Mouse (Mus musculus): Measurements from ENCODE around the gene Nfya. TPM values are rescaled to one million over a fixed set of nuclear protein-coding genes. Genes with fewer than 3 reads are reported as not detected.

Nfya gene
- total and polyA plus RNA-seq, 3 experiments, result 22.5 to 203 (median 41.1) TPM

DNA sequence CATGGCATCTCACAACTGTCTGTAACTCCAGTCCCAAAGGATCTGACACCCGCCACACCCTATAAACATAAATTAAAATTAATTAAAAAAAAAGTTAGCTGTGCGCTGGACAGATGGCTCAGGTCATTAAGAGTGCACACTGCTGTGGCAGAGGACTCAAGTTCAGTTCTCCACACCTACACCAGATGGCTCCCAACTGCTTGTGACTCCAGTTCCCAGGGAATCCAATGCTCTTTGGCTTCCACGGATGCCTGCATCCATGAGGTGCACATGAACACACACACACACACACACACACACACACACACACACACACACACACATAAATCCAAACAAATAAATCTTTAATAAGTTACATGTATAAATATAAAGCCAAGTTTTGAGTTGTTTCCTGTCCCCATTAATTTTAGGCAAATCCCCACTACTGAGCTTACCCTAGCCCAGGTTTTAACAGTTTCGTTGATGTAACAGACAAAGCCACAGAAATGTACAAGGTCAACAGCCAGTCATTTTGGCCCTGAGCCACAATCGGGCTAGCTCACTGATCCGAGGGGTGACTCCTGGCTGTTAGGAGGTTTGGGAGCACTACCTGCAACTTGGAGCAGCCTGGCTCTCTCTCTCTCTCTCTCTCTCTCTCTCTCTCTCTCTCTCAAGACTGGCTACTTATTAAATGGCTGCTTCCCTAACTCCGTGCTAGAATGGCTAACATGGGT lies 33.2 kb upstream of the Nfya start:
- Histone ChIP-seq H3K4me3 (ENCODE audit: low read depth, low read length) (no peak overlapping the region), H3K27me3 (ENCODE audit: insufficient read depth, low read length) (no peaks in the 10 kb centered on the region), H3K4me1 (ENCODE audit: insufficient read depth, low read depth, low read length) (peaks cover 22% of the 10 kb centered on the region), H3K36me3 (replicated peaks) (peaks cover 40% of the 10 kb centered on the region), H3K9me3 (replicated peaks) (no peaks in the 10 kb centered on the region)
- ATAC-seq (ENCODE audit: extremely low read depth, insufficient number of reproducible peaks, low FRiP score, poor library complexity, severe bottlenecking) (no peak), DNase-seq (ENCODE audit: low spot score) (no peak)
- TF ChIP-seq GATA1 (IDR thresholded peaks at IDR 0.05; ENCODE audit: borderline replicate concordance, low read length), result no peak
- TF ChIP-seq GATA2 (IDR thresholded peaks at IDR 0.05; ENCODE audit: borderline replicate concordance, low read depth, low read length), result no peak
- no peak; the same call in 1 of the 2 replicates for TF ChIP-seq POLR2AphosphoS5 (IDR thresholded peaks at IDR 0.05; ENCODE audit: insufficient replicate concordance, low read depth, low read length)
- no peak for TF ChIP-seq CTCF (IDR thresholded peaks at IDR 0.05; ENCODE audit: low read depth, low read length)
- TF ChIP-seq TAL1 (conservative IDR thresholded peaks at IDR 0.05; ENCODE audit: low read depth, low read length), result no peak

DNA sequence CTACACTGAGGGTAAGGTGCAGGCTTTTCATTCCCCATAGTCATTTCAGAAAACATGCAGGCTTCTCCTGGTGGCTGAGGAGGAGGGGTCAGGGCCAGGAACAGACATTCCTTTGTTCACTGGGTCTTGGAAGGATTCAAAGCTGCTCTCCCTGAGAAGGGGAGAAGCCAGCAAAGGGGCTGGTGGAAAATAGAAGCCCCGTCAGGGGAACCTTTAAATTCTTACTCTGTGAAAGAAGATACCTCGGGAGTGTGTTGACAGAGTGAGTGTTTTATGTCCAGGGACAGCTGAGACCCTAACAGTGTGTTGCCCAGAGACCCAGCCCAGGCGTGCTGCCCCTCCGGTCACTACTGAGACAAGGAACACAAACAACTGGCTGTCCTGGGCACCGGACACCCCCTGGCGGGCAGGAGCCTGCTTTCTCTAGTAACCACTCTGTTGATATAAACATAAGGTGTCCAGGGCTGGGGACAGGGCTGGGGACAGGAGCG lies 27.8 kb upstream of the Nfya start:
- H3K4me3 ChIP-seq (ENCODE audit: low read depth, low read length), result no peak overlapping the region
- H3K36me3 ChIP-seq (replicated peaks), result no peaks in the 10 kb centered on the region
- peaks cover 2% of the 10 kb centered on the region; the same call in 1 of the 2 replicates for H3K27me3 ChIP-seq (ENCODE audit: insufficient read depth, low read length)
- DNase-seq (ENCODE audit: low spot score) (no peak), ATAC-seq (ENCODE audit: extremely low read depth, insufficient number of reproducible peaks, low FRiP score, poor library complexity, severe bottlenecking) (no peak)
- no peaks in the 10 kb centered on the region for H3K9me3 ChIP-seq (replicated peaks)
- peaks cover 11% of the 10 kb centered on the region for H3K4me1 ChIP-seq (ENCODE audit: insufficient read depth, low read depth, low read length)
- TF ChIP-seq CTCF (IDR thresholded peaks at IDR 0.05; ENCODE audit: low read depth, low read length) (no peak), POLR2AphosphoS5 (IDR thresholded peaks at IDR 0.05; ENCODE audit: insufficient replicate concordance, low read depth, low read length) (no peak), TAL1 (conservative IDR thresholded peaks at IDR 0.05; ENCODE audit: low read depth, low read length) (no peak), GATA2 (IDR thresholded peaks at IDR 0.05; ENCODE audit: borderline replicate concordance, low read depth, low read length) (no peak), GATA1 (IDR thresholded peaks at IDR 0.05; ENCODE audit: borderline replicate concordance, low read length) (no peak)

DNA sequence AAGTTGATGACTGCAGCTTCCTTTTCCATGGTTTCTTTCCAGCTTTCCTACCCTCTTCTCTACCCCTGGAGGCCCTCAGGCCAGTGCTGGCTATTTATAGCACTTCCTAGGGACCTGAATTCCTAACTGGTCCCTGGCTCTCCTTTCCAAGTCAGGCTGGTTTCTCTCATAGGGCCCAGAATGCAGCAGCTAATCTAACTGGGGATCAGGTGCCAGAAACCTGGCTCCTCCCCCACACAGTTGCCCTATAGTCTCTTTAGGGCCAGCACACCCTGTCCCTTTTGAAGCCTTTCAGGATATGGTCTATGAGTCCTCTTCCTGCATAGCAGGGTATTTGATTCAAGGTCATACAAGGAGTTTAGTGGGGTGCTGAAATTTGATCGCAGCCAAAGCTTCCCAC lies 26.8 kb upstream of the Nfya start:
- ATAC-seq (ENCODE audit: extremely low read depth, insufficient number of reproducible peaks, low FRiP score, poor library complexity, severe bottlenecking) (no peak), DNase-seq (ENCODE audit: low spot score) (no peak)
- Histone ChIP-seq H3K9me3 (replicated peaks) (no peaks in the 10 kb centered on the region), H3K36me3 (replicated peaks) (no peaks in the 10 kb centered on the region), H3K4me3 (ENCODE audit: low read depth, low read length) (no peak overlapping the region), H3K27me3 (ENCODE audit: insufficient read depth, low read length) (peaks cover 2% of the 10 kb centered on the region; the same call in 1 of the 2 replicates), H3K4me1 (ENCODE audit: insufficient read depth, low read depth, low read length) (peaks cover 14% of the 10 kb centered on the region)
- TF ChIP-seq TAL1 (conservative IDR thresholded peaks at IDR 0.05; ENCODE audit: low read depth, low read length) (no peak), CTCF (IDR thresholded peaks at IDR 0.05; ENCODE audit: low read depth, low read length) (no peak), POLR2AphosphoS5 (IDR thresholded peaks at IDR 0.05; ENCODE audit: insufficient replicate concordance, low read depth, low read length) (no peak), GATA1 (IDR thresholded peaks at IDR 0.05; ENCODE audit: borderline replicate concordance, low read length) (no peak), GATA2 (IDR thresholded peaks at IDR 0.05; ENCODE audit: borderline replicate concordance, low read depth, low read length) (no peak)

DNA sequence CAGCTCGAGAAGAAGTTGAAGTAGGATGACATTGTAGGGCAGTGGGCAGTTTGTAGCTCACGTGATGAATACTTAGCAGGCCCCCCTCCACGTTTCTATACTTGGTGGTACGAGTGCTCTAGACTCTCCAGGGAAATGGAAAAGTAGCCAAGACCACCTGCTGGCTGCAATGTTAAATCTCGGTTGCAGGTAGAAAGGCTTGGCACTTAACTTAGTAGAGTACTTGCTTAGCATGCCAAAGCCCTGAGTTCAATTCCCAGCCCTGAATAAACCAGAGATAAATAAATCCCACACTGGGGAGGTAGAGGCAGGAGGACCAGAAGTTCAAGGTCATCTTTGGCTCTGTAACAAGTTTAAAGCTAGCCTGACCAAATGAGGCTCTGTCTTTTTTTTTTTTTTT lies 24.8 kb upstream of the Nfya start:
- DNase-seq (ENCODE audit: low spot score) (no peak), ATAC-seq (ENCODE audit: extremely low read depth, insufficient number of reproducible peaks, low FRiP score, poor library complexity, severe bottlenecking) (no peak)
- Histone ChIP-seq H3K4me1 (ENCODE audit: insufficient read depth, low read depth, low read length) (peaks cover 19% of the 10 kb centered on the region), H3K9me3 (replicated peaks) (no peaks in the 10 kb centered on the region), H3K27me3 (ENCODE audit: insufficient read depth, low read length) (peaks cover 2% of the 10 kb centered on the region; the same call in 1 of the 2 replicates), H3K36me3 (replicated peaks) (no peaks in the 10 kb centered on the region), H3K4me3 (ENCODE audit: low read depth, low read length) (no peak overlapping the region)
- TF ChIP-seq CTCF (IDR thresholded peaks at IDR 0.05; ENCODE audit: low read depth, low read length) (no peak), POLR2AphosphoS5 (IDR thresholded peaks at IDR 0.05; ENCODE audit: insufficient replicate concordance, low read depth, low read length) (no peak), TAL1 (conservative IDR thresholded peaks at IDR 0.05; ENCODE audit: low read depth, low read length) (no peak), GATA1 (IDR thresholded peaks at IDR 0.05; ENCODE audit: borderline replicate concordance, low read length) (no peak), GATA2 (IDR thresholded peaks at IDR 0.05; ENCODE audit: borderline replicate concordance, low read depth, low read length) (no peak)

DNA sequence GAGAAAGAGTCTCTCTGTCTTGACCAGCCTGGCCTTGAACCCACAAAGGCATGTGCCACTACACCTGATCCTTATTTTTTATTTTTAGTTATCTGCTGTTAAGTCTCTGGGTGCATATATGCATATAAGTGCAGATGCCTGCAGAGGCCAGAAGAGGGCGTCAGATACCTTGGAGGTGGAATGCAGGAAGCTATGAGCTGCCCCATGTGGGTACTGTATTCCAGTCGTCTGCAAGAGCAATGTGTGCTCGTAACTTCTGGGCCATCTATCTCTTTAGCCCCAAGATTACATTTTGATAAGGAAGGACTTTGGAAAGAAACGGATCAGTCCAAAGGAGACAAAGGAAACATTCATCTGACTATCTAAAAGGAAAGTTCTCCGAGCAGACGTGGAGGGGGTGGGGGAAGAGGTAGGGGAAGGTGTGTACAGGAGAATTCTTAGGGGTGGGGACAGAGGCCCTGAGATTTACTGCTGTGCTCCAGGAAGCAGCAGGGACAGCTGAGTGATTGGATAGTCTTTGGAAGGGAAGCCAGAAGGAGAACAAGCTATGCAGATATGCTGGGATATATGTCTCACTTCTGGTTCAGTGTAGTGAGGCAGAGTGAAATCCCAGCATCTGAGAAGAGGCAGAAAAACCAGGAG lies 24.1 kb upstream of the Nfya start:
- ATAC-seq (ENCODE audit: extremely low read depth, insufficient number of reproducible peaks, low FRiP score, poor library complexity, severe bottlenecking) (no peak), DNase-seq (ENCODE audit: low spot score) (no peak)
- peaks cover 19% of the 10 kb centered on the region for H3K4me1 ChIP-seq (ENCODE audit: insufficient read depth, low read depth, low read length)
- H3K36me3 ChIP-seq (replicated peaks), result no peaks in the 10 kb centered on the region
- peaks cover 5% of the 10 kb centered on the region; the same call in 1 of the 2 replicates for H3K27me3 ChIP-seq (ENCODE audit: insufficient read depth, low read length)
- no peaks in the 10 kb centered on the region for H3K9me3 ChIP-seq (replicated peaks)
- TF ChIP-seq CTCF (IDR thresholded peaks at IDR 0.05; ENCODE audit: low read depth, low read length) (no peak), TAL1 (conservative IDR thresholded peaks at IDR 0.05; ENCODE audit: low read depth, low read length) (no peak), GATA1 (IDR thresholded peaks at IDR 0.05; ENCODE audit: borderline replicate concordance, low read length) (no peak), GATA2 (IDR thresholded peaks at IDR 0.05; ENCODE audit: borderline replicate concordance, low read depth, low read length) (no peak), POLR2AphosphoS5 (IDR thresholded peaks at IDR 0.05; ENCODE audit: insufficient replicate concordance, low read depth, low read length) (no peak)
- no peak overlapping the region for H3K4me3 ChIP-seq (ENCODE audit: low read depth, low read length)

DNA sequence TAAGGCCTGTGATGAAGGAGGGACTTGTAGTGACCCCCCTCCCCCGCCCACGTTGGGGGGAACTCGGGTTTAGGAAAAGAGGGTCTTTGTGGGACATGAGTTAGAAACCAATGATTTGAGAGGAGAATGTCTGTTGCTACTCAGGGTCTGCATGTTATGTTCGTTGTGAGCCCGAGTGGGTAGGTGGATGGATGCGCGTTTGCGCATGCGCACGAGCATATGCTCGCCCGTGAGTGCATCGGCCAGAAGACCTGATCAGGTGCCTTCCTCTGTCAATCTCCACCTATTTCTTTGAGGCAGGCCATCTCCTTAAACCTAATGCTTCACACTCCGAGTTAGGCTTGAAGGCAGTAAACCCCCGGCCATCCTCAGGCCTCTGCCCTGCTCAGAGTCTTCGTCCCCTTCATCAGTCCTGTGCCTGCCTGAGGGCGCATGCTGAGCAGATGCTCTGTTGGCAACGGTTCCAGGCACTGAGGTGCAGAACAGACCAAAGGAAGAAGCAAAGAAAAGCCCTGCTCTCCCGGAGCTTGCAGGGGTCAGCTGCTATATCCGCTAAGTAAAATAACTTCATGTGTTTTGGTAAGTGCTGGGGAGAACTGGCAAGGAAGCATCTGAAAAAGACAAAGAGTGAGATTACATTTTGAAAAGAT lies 23.4 kb upstream of the Nfya start:
- Histone ChIP-seq H3K4me1 (ENCODE audit: insufficient read depth, low read depth, low read length) (peaks cover 21% of the 10 kb centered on the region), H3K9me3 (replicated peaks) (no peaks in the 10 kb centered on the region), H3K27me3 (ENCODE audit: insufficient read depth, low read length) (peaks cover 6% of the 10 kb centered on the region; the same call in 1 of the 2 replicates), H3K36me3 (replicated peaks) (no peaks in the 10 kb centered on the region), H3K4me3 (ENCODE audit: low read depth, low read length) (no peak overlapping the region)
- ATAC-seq (ENCODE audit: extremely low read depth, insufficient number of reproducible peaks, low FRiP score, poor library complexity, severe bottlenecking), result no peak
- TF ChIP-seq GATA1 (IDR thresholded peaks at IDR 0.05; ENCODE audit: borderline replicate concordance, low read length) (no peak), TAL1 (conservative IDR thresholded peaks at IDR 0.05; ENCODE audit: low read depth, low read length) (no peak), POLR2AphosphoS5 (IDR thresholded peaks at IDR 0.05; ENCODE audit: insufficient replicate concordance, low read depth, low read length) (no peak), CTCF (IDR thresholded peaks at IDR 0.05; ENCODE audit: low read depth, low read length) (no peak), GATA2 (IDR thresholded peaks at IDR 0.05; ENCODE audit: borderline replicate concordance, low read depth, low read length) (no peak)
- no peak for DNase-seq (ENCODE audit: low spot score)

All from G1E (cell line).